Mouse (Mus musculus): Measurements from ENCODE around the gene Cdkn1a.

- TF ChIP-seq POLR2A (IDR thresholded peaks at IDR 0.05; ENCODE audit: low read depth, low read length) (no peak), CTCF (IDR thresholded peaks at IDR 0.05; ENCODE audit: extremely low read depth, insufficient read depth, insufficient read length, insufficient replicate concordance) (no peak)
Measured at GRCm38 (mm10) chr17:29049923-29050322, 40.9 kb upstream of the Cdkn1a start.

All from spleen, adult 2 months (tissue).